Mouse (Mus musculus): Measurements from ENCODE around the gene Frat2. TPM values are rescaled to one million over a fixed set of nuclear protein-coding genes. Genes with fewer than 3 reads are reported as not detected.
A peak's percentile ranks its signal among the peaks of the same experiment; 100 is the strongest.
"Not testable (repeated sequence)": the region's sequence is repeated elsewhere in the genome, so short reads cannot be mapped to it uniquely, and the experiment has no call there.

Gene Frat2
- polyA plus RNA-seq (2015; fragmentation: Nextera tagmentation; extraction: Ambion mirVana) = 9.5 and 9.7 TPM in 2 replicates

- H3K4me3 ChIP-seq = peak within 1 kb of the TSS; percentile 73
- no peaks in the 10 kb centered on the region for H3K27me3 ChIP-seq (replicated peaks)
- H3K27ac ChIP-seq = peak within 1 kb of the TSS; percentile 95
- H3K4me1 ChIP-seq = peaks cover 30% of the 10 kb centered on the region
- H3K9ac ChIP-seq = peak within 1 kb of the TSS; percentile 59
- no peaks in the 10 kb centered on the region for H3K36me3 ChIP-seq (replicated peaks)
- peak within 1 kb of the TSS; percentile 74 for H3K4me2 ChIP-seq
- WGBS = under 1% methylated on average over 70 of the region's 72 CpGs
- no peaks in the 10 kb centered on the region for H3K9me3 ChIP-seq
- ATAC-seq (replicated peaks) = peak; percentile 96
Measured at GRCm38 (mm10) chr19:41847992-41848851, at the start of gene Frat2. Frat2 (minus strand) TSS chr19:41848132.

GRCm38 (mm10) chr19:41896319-41896711 lies 48.4 kb upstream of the Frat2 start:
- peak overlapping the region; percentile 25; the same call in 1 of the 2 replicates for H3K27ac ChIP-seq
- ATAC-seq (replicated peaks) = peak; percentile 53; the same call in 1 of the 2 replicates
- WGBS = 17% methylated on average over 18 of the region's 18 CpGs

GRCm38 (mm10) chr19:41895460-41896318 lies 47.8 kb upstream of the Frat2 start, which contains the start of gene Rrp12:
Rrp12 (minus strand) TSS chr19:41896173.
- peak; percentile 98 for ATAC-seq (replicated peaks)
- Histone ChIP-seq H3K27me3 (replicated peaks) (no peaks in the 10 kb centered on the region), H3K27ac (peak within 1 kb of the TSS; percentile 25), H3K4me1 (peaks cover 22% of the 10 kb centered on the region), H3K36me3 (replicated peaks) (0 out of 2 replicates have a peak, but pooled peaks cover 3% of the 10 kb centered on the region), H3K9ac (peak within 1 kb of the TSS; percentile 42), H3K4me2 (peak within 1 kb of the TSS; percentile 75), H3K9me3 (no peaks in the 10 kb centered on the region), H3K4me3 (peak within 1 kb of the TSS; percentile 69)
- 1% methylated on average over 46 of the region's 46 CpGs for WGBS

More at GRCm38 (mm10) chr19:41896319-41896711, 48.4 kb upstream of the Frat2 start:
- Histone ChIP-seq H3K36me3 (replicated peaks) (0 out of 2 replicates have a peak, but pooled peaks cover 3% of the 10 kb centered on the region), H3K4me1 (peaks cover 22% of the 10 kb centered on the region), H3K4me2 (peak overlapping the region; percentile 75), H3K4me3 (peak overlapping the region; percentile 69), H3K27me3 (replicated peaks) (no peaks in the 10 kb centered on the region), H3K9ac (peak overlapping the region; percentile 34; the same call in 1 of the 2 replicates), H3K9me3 (no peaks in the 10 kb centered on the region)

GRCm38 (mm10) chr19:41894959-41895358 lies 47.0 kb upstream of the Frat2 start:
- ATAC-seq (replicated peaks) = no peak
- Histone ChIP-seq H3K4me2 (peak overlapping the region; percentile 75), H3K9ac (peak overlapping the region; percentile 42), H3K9me3 (no peaks in the 10 kb centered on the region), H3K27me3 (replicated peaks) (no peaks in the 10 kb centered on the region), H3K36me3 (replicated peaks) (peaks cover 5% of the 10 kb centered on the region; the same call in 1 of the 2 replicates), H3K27ac (no peak overlapping the region), H3K4me1 (peaks cover 22% of the 10 kb centered on the region), H3K4me3 (peak overlapping the region; percentile 69)
- WGBS = 57% methylated on average over 7 of the region's 7 CpGs

- no peaks in the 10 kb centered on the region for H3K9me3 ChIP-seq
- no peaks in the 10 kb centered on the region for H3K4me1 ChIP-seq
- peaks cover 34% of the 10 kb centered on the region; the same call in 1 of the 2 replicates for H3K36me3 ChIP-seq (replicated peaks)
- H3K27me3 ChIP-seq (replicated peaks) = no peaks in the 10 kb centered on the region
- no peak overlapping the region for H3K27ac ChIP-seq
- no peak overlapping the region for H3K9ac ChIP-seq
- ATAC-seq (replicated peaks) = no peak
- no peak overlapping the region for H3K4me3 ChIP-seq
- H3K4me2 ChIP-seq = no peak overlapping the region
Measured at GRCm38 (mm10) chr19:41888191-41888590, 40.3 kb upstream of the Frat2 start.

- H3K36me3 ChIP-seq (replicated peaks) = peaks cover 38% of the 10 kb centered on the region; the same call in 1 of the 2 replicates
- no peaks in the 10 kb centered on the region for H3K4me1 ChIP-seq
- 94% methylated on average over 9 of the region's 9 CpGs for WGBS
- no peaks in the 10 kb centered on the region for H3K9me3 ChIP-seq
- no peak overlapping the region for H3K9ac ChIP-seq
- no peak overlapping the region for H3K4me3 ChIP-seq
- no peak for ATAC-seq (replicated peaks)
- no peaks in the 10 kb centered on the region for H3K27me3 ChIP-seq (replicated peaks)
- no peak overlapping the region for H3K27ac ChIP-seq
- no peak overlapping the region for H3K4me2 ChIP-seq
Measured at GRCm38 (mm10) chr19:41883882-41884281, 36.0 kb upstream of the Frat2 start.

- Histone ChIP-seq H3K4me1 (no peaks in the 10 kb centered on the region), H3K9ac (no peak overlapping the region), H3K4me3 (no peak overlapping the region), H3K9me3 (no peaks in the 10 kb centered on the region), H3K27me3 (replicated peaks) (no peaks in the 10 kb centered on the region), H3K36me3 (replicated peaks) (peaks cover 39% of the 10 kb centered on the region; the same call in 1 of the 2 replicates), H3K4me2 (no peak overlapping the region), H3K27ac (no peak overlapping the region)
- 95% methylated on average over 4 of the region's 4 CpGs for WGBS
- ATAC-seq (replicated peaks) = no peak
Measured at GRCm38 (mm10) chr19:41881842-41882241, 33.9 kb upstream of the Frat2 start.

- H3K9ac ChIP-seq = no peak overlapping the region
- no peak overlapping the region for H3K4me2 ChIP-seq
- no peaks in the 10 kb centered on the region for H3K27me3 ChIP-seq (replicated peaks)
- no peaks in the 10 kb centered on the region for H3K9me3 ChIP-seq
- no peak overlapping the region for H3K4me3 ChIP-seq
- 92% methylated on average over 14 of the region's 14 CpGs for WGBS
- peaks cover 46% of the 10 kb centered on the region for H3K36me3 ChIP-seq (replicated peaks)
- no peak for ATAC-seq (replicated peaks)
- no peak overlapping the region for H3K27ac ChIP-seq
- no peaks in the 10 kb centered on the region for H3K4me1 ChIP-seq
Measured at GRCm38 (mm10) chr19:41874356-41874755, 26.4 kb upstream of the Frat2 start.

GRCm38 (mm10) chr19:41872285-41872684 lies 24.4 kb upstream of the Frat2 start:
- WGBS = 93% methylated on average over 2 of the region's 2 CpGs
- ATAC-seq (replicated peaks) = no peak

GRCm38 (mm10) chr19:41869946-41870345 lies 22.0 kb upstream of the Frat2 start:
- H3K4me2 ChIP-seq; H3K27me3 ChIP-seq (replicated peaks); H3K4me3 ChIP-seq; H3K4me1 ChIP-seq; H3K27ac ChIP-seq; H3K9ac ChIP-seq; H3K9me3 ChIP-seq; ATAC-seq (replicated peaks): not testable (repeated sequence)
- 82% methylated on average over 5 of the region's 5 CpGs for WGBS
- peaks cover 49% of the 10 kb centered on the region for H3K36me3 ChIP-seq (replicated peaks)

More at GRCm38 (mm10) chr19:41872285-41872684, 24.4 kb upstream of the Frat2 start:
- H3K4me3 ChIP-seq = no peak overlapping the region
- H3K27me3 ChIP-seq (replicated peaks) = no peaks in the 10 kb centered on the region
- H3K9me3 ChIP-seq = no peaks in the 10 kb centered on the region
- H3K27ac ChIP-seq = no peak overlapping the region
- H3K4me1 ChIP-seq = no peaks in the 10 kb centered on the region
- no peak overlapping the region for H3K9ac ChIP-seq
- H3K4me2 ChIP-seq = no peak overlapping the region
- H3K36me3 ChIP-seq (replicated peaks) = peaks cover 52% of the 10 kb centered on the region

GRCm38 (mm10) chr19:41869296-41869695 lies 21.4 kb upstream of the Frat2 start:
- WGBS = 96% methylated on average over 5 of the region's 5 CpGs
- Histone ChIP-seq H3K4me3 (no peak overlapping the region), H3K4me2 (no peak overlapping the region), H3K4me1 (no peaks in the 10 kb centered on the region), H3K27ac (no peak overlapping the region), H3K36me3 (replicated peaks) (peaks cover 42% of the 10 kb centered on the region), H3K9me3 (no peaks in the 10 kb centered on the region), H3K27me3 (replicated peaks) (no peaks in the 10 kb centered on the region), H3K9ac (no peak overlapping the region)
- ATAC-seq (replicated peaks) = no peak

- Histone ChIP-seq H3K27ac (no peak overlapping the region), H3K9ac (no peak overlapping the region), H3K36me3 (replicated peaks) (peaks cover 32% of the 10 kb centered on the region), H3K4me3 (no peak overlapping the region), H3K4me1 (no peaks in the 10 kb centered on the region), H3K27me3 (replicated peaks) (no peaks in the 10 kb centered on the region), H3K9me3 (no peaks in the 10 kb centered on the region), H3K4me2 (no peak overlapping the region)
- ATAC-seq (replicated peaks) = no peak
- 89% methylated on average over 8 of the region's 8 CpGs for WGBS
Measured at GRCm38 (mm10) chr19:41866707-41867106, 18.8 kb upstream of the Frat2 start.

Measured in midbrain, embryonic 15.5 days (tissue).